Mouse (Mus musculus): ENCODE results near the gene Rasl12. TPM values are rescaled to one million over a fixed set of nuclear protein-coding genes. Genes with fewer than 3 reads are reported as not detected.

Gene Rasl12
- polyA plus RNA-seq, 1 experiment from 2014 or later = 0.34 TPM

DNA sequence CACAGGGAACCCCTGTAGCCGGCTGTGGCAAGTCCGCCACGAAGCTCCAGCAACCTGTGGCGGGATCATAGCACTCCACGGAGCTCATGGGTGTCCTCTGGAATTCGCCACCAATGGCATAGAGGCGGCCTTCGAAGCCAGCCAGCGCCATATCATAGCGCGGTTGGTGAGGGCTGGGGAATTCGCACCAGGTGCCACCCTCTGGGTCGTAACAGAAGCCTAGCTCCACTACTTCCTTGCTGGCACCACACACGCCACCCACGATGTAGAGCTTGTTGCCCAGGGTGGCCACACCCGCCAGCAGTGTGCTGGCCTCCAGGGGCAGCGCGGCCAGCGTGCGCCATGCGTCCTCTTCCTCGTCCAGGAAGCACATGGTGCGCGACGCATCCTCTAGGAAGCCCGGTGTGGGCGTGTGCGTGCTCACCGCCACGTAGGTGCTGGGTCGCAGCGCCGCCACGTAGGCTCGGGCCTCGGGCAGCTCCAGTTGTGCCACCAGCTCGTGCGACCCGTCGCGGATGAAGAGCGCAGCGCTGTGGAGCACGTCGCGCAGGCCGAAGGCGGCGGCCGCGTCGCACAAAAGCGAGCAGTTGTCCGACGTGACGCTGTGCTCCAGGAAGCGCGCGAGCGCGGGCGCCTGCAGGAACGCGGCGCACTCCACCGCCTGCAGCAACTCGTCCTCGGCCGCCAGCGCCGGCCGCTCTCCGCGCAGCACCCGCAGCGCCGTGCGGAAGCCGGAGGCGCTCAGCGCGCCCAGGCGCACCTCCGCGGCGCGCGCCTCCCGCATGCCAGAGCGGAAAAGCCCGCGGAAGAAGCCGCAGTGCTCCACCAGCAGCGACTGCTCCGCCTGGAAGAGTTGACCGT, 7.3 kb upstream of the Rasl12 start:
- Histone ChIP-seq H3K36me3 (ENCODE audit: control insufficient read depth, insufficient read depth) (no peaks in the 10 kb centered on the region), H3K27ac (ENCODE audit: low read length) (no peak overlapping the region), H3K4me2 (ENCODE audit: low read depth, low read length) (peak overlapping the region; percentile 60), H3K4me1 (ENCODE audit: control insufficient read depth, low read depth, low read length) (peaks cover 4% of the 10 kb centered on the region; the same call in 1 of the 2 replicates), H3K9me3 (replicated peaks; ENCODE audit: control insufficient read depth, low read length) (no peaks in the 10 kb centered on the region), H3K27me3 (ENCODE audit: control insufficient read depth, insufficient read depth, low read depth, low read length) (peaks cover 32% of the 10 kb centered on the region), H3K4me3 (ENCODE audit: low read depth, low read length) (peak overlapping the region; percentile 45), H3K9ac (ENCODE audit: low read depth, low read length) (no peak overlapping the region)
- WGBS (ENCODE audit: insufficient replicate concordance) = 14% methylated on average over 85 of the region's 96 CpGs
- ATAC-seq (ENCODE audit: low read depth) = no peak

DNA sequence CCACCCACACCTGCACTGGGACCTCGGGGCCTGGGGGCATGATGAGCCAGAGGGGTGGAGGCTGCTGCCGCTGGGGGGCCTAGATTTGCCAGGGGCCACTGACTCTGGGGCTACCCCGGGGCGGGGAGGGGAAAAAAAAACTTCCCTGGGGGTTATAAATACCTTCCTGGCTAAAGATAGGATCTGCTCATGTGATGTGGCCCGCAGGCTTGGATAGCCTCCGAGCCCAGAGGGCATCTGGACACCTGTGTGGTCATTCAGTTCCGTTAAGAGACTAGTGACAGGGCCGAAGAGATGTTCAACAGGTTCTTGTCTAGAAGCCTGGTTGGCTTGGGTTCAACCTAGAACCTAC, 6.7 kb upstream of the Rasl12 start, which contains the start of gene Kbtbd13:
Gene Kbtbd13 (minus strand): TSS at position 40 of the 352 bp plus-strand sequence.
- H3K4me1 ChIP-seq (ENCODE audit: control insufficient read depth, low read depth, low read length) = peaks cover 4% of the 10 kb centered on the region; the same call in 1 of the 2 replicates
- ATAC-seq (ENCODE audit: low read depth) = no peak
- H3K27ac ChIP-seq (ENCODE audit: low read length) = no peak within 1 kb of the TSS

DNA sequence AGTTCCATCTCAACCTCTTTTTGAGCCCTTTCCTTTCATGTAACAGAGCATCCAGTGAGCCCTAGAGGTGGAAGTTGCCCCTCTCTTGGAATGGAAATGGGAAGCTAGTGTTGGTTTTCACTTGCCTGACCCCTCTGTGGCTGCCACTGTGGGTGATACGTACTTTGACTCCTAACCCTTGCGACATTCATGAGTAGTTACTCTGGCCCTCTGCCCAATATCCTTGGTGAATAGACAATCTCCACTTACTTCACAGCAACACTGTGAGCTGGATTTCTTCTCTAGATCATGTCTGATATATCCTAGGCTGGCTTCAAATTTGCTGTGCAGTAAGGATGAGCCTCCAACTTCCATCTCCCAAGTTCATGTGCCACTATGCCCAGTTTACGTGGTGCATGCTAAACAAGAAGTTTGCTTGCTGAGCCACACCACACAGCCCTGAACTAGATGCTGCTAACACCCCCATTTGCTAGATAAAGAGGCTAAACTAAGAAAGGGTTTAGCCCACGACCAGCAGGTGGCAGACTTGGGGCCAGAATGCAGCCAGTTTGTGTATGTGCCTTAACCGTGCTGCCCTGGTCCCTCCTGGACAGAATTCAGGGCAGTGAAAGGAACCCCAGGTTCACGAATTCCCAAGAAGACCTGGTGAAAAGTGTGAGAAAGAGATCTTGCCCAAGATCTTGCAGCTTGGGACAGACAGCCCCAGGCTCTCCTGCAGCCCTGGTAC, 5.5 kb upstream of the Rasl12 start:
- peaks cover 36% of the 10 kb centered on the region for H3K27me3 ChIP-seq (ENCODE audit: control insufficient read depth, insufficient read depth, low read depth, low read length)

More for the DNA sequence above, 6.7 kb upstream of the Rasl12 start, which contains the start of gene Kbtbd13:
- H3K4me3 ChIP-seq (ENCODE audit: low read depth, low read length) = peak within 1 kb of the TSS; percentile 45
- peaks cover 32% of the 10 kb centered on the region for H3K27me3 ChIP-seq (ENCODE audit: control insufficient read depth, insufficient read depth, low read depth, low read length)
- no peaks in the 10 kb centered on the region for H3K9me3 ChIP-seq (replicated peaks; ENCODE audit: control insufficient read depth, low read length)
- no peaks in the 10 kb centered on the region for H3K36me3 ChIP-seq (ENCODE audit: control insufficient read depth, insufficient read depth)
- peak within 1 kb of the TSS; percentile 60 for H3K4me2 ChIP-seq (ENCODE audit: low read depth, low read length)
- no peak within 1 kb of the TSS for H3K9ac ChIP-seq (ENCODE audit: low read depth, low read length)
- 28% methylated on average over 8 of the region's 8 CpGs for WGBS (ENCODE audit: insufficient replicate concordance)

DNA sequence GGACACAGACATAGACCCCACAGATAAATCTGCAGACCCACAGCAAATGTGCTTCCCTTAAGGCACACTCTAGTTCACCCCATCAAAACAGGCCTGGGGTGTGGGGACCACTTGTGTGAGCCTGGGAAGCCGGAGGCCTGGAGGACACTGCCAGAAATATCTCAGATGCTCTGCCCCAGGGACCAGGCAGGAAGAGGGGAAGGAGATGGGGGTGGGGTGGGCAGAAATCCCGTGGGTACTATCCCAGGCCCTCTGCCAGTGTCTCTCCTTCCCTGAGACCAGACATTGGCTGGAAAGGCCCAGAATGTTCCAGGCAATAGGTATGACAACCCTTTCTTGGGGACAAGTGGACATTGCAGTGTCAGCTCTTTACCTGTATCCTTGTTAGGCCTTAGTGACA, 4.7 kb upstream of the Rasl12 start:
- Histone ChIP-seq H3K4me3 (ENCODE audit: low read depth, low read length) (no peak overlapping the region), H3K9ac (ENCODE audit: low read depth, low read length) (no peak overlapping the region), H3K4me2 (ENCODE audit: low read depth, low read length) (no peak overlapping the region), H3K27ac (ENCODE audit: low read length) (no peak overlapping the region), H3K36me3 (ENCODE audit: control insufficient read depth, insufficient read depth) (no peaks in the 10 kb centered on the region), H3K9me3 (replicated peaks; ENCODE audit: control insufficient read depth, low read length) (no peaks in the 10 kb centered on the region), H3K27me3 (ENCODE audit: control insufficient read depth, insufficient read depth, low read depth, low read length) (peaks cover 36% of the 10 kb centered on the region), H3K4me1 (ENCODE audit: control insufficient read depth, low read depth, low read length) (peaks cover 7% of the 10 kb centered on the region)
- ATAC-seq (ENCODE audit: low read depth) = no peak
- 38% methylated on average over 2 of the region's 2 CpGs for WGBS (ENCODE audit: insufficient replicate concordance)

More for the DNA sequence above, 5.5 kb upstream of the Rasl12 start:
- ATAC-seq (ENCODE audit: low read depth) = peak; percentile 78
- no peaks in the 10 kb centered on the region for H3K9me3 ChIP-seq (replicated peaks; ENCODE audit: control insufficient read depth, low read length)
- peaks cover 4% of the 10 kb centered on the region; the same call in 1 of the 2 replicates for H3K4me1 ChIP-seq (ENCODE audit: control insufficient read depth, low read depth, low read length)
- H3K27ac ChIP-seq (ENCODE audit: low read length) = no peak overlapping the region
- no peak overlapping the region for H3K4me3 ChIP-seq (ENCODE audit: low read depth, low read length)
- no peaks in the 10 kb centered on the region for H3K36me3 ChIP-seq (ENCODE audit: control insufficient read depth, insufficient read depth)
- 12% methylated on average over 6 of the region's 6 CpGs for WGBS (ENCODE audit: insufficient replicate concordance)
- no peak overlapping the region for H3K4me2 ChIP-seq (ENCODE audit: low read depth, low read length)
- no peak overlapping the region for H3K9ac ChIP-seq (ENCODE audit: low read depth, low read length)

DNA sequence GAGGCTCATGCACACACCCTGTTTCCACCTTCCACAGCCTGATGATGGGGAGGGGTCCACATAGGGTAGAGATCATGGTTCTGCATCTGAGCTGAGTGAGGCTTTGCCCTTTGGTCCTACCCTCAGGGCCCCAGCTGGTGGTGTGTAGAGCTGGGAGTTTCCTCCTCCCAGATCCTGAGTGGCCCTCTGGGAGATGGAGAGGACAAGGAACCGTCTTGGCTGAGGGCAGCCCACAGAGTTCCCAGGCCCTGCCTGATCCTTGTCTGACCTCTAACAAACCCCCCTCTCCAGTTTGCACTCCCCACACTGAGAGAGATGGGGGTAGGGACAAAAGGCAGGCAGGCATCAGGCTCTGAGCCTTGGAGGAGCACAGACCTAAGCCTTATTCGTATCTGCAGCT, 3.9 kb upstream of the Rasl12 start:
- no peak overlapping the region for H3K9ac ChIP-seq (ENCODE audit: low read depth, low read length)
- 43% methylated on average over 2 of the region's 2 CpGs for WGBS (ENCODE audit: insufficient replicate concordance)
- H3K4me1 ChIP-seq (ENCODE audit: control insufficient read depth, low read depth, low read length) = peaks cover 7% of the 10 kb centered on the region
- no peak overlapping the region for H3K4me2 ChIP-seq (ENCODE audit: low read depth, low read length)
- no peak overlapping the region for H3K27ac ChIP-seq (ENCODE audit: low read length)
- ATAC-seq (ENCODE audit: low read depth) = no peak
- H3K36me3 ChIP-seq (ENCODE audit: control insufficient read depth, insufficient read depth) = no peaks in the 10 kb centered on the region
- H3K4me3 ChIP-seq (ENCODE audit: low read depth, low read length) = no peak overlapping the region
- no peaks in the 10 kb centered on the region for H3K9me3 ChIP-seq (replicated peaks; ENCODE audit: control insufficient read depth, low read length)
- peaks cover 33% of the 10 kb centered on the region for H3K27me3 ChIP-seq (ENCODE audit: control insufficient read depth, insufficient read depth, low read depth, low read length)

DNA sequence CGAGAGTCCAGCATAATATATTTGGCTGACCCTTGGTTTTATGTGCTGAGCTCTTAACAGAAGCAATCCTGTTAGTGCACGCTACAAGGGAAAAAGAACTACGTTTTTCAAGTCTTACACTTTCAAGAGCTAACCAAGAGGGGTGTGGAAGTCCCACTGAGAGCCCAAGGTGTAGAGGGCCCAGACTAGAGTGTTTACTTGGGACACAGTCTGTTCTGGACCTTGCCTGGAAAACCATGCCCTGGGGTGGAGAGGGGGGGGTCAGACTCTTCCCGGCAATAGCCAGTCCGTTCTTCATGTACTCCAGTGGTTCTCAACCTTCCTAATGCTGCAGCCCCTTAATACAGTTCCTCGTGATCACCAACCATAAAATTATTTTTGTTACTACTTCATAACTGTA, 1.6 kb downstream of the Rasl12 start:
- WGBS (ENCODE audit: insufficient replicate concordance) = 72% methylated on average over 6 of the region's 6 CpGs
- Histone ChIP-seq H3K4me1 (ENCODE audit: control insufficient read depth, low read depth, low read length) (peaks cover 3% of the 10 kb centered on the region), H3K36me3 (ENCODE audit: control insufficient read depth, insufficient read depth) (no peaks in the 10 kb centered on the region), H3K9ac (ENCODE audit: low read depth, low read length) (no peak overlapping the region), H3K9me3 (replicated peaks; ENCODE audit: control insufficient read depth, low read length) (no peaks in the 10 kb centered on the region), H3K27me3 (ENCODE audit: control insufficient read depth, insufficient read depth, low read depth, low read length) (peaks cover 3% of the 10 kb centered on the region), H3K4me3 (ENCODE audit: low read depth, low read length) (no peak overlapping the region), H3K4me2 (ENCODE audit: low read depth, low read length) (no peak overlapping the region), H3K27ac (ENCODE audit: low read length) (no peak overlapping the region)
- no peak for ATAC-seq (ENCODE audit: low read depth)

DNA sequence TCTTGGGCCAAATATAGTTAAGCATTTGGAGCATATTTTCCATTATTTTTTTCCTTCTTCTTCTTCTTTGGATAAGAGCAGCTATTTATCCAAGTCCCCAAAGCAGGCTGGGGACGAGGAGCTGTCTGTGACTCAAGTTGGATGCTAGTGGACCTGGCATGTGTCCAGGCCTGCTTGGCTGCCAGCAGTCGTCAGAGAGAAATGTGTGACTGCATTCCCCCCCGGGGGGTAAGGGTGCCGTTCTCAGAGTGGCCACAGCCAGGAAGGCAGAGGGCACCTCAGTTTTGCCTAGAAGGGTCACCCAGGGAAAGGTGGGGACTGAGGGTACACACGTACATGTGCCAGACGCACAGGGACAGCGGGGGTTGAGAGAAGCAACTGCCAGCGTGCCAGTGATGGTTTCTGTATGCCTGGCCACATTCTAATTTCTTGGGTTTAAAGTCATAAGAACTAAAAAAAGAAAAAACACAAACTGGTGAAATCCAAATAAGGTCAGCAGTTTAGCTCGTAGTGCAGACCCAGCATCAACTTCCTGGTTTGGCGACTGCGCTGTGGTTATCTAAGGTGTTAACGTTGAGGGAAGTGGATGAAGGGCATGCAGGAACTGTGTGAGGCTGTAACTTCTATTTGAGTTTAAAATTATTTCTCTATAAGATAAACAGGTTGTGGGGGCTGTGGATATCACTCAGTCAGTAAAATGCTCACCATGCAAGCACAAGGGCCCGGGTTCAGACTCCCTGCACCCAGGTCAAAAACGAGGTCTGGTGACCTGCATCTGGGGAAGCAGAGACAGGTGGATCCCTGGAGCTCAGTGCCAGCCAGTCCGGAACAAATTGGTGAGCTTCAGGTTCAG, 6.3 kb downstream of the Rasl12 start:
- WGBS (ENCODE audit: insufficient replicate concordance) = 52% methylated on average over 15 of the region's 15 CpGs
- Histone ChIP-seq H3K36me3 (ENCODE audit: control insufficient read depth, insufficient read depth) (no peaks in the 10 kb centered on the region), H3K4me2 (ENCODE audit: low read depth, low read length) (no peak overlapping the region), H3K4me3 (ENCODE audit: low read depth, low read length) (no peak overlapping the region), H3K27ac (ENCODE audit: low read length) (no peak overlapping the region), H3K4me1 (ENCODE audit: control insufficient read depth, low read depth, low read length) (no peaks in the 10 kb centered on the region), H3K27me3 (ENCODE audit: control insufficient read depth, insufficient read depth, low read depth, low read length) (no peaks in the 10 kb centered on the region), H3K9me3 (replicated peaks; ENCODE audit: control insufficient read depth, low read length) (no peaks in the 10 kb centered on the region), H3K9ac (ENCODE audit: low read depth, low read length) (no peak overlapping the region)
- ATAC-seq (ENCODE audit: low read depth) = no peak

DNA sequence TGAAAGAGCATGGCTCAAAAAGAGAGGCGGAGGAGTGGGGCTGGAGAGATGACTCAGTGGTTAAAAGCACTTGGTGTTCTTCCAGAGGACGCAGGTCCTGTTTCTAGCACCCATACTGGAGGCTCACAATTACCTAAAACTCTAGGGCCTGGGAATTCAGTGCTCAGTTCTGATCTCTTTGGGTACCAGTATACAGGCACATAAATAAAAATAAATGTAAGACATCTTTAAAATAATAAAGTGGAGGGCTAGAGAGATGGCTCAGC, 6.8 kb downstream of the Rasl12 start:
- H3K27ac ChIP-seq (ENCODE audit: low read length) = no peak overlapping the region
- no peak overlapping the region for H3K4me2 ChIP-seq (ENCODE audit: low read depth, low read length)
- H3K9me3 ChIP-seq (replicated peaks; ENCODE audit: control insufficient read depth, low read length) = no peaks in the 10 kb centered on the region
- H3K27me3 ChIP-seq (ENCODE audit: control insufficient read depth, insufficient read depth, low read depth, low read length) = no peaks in the 10 kb centered on the region
- no peak overlapping the region for H3K4me3 ChIP-seq (ENCODE audit: low read depth, low read length)
- H3K4me1 ChIP-seq (ENCODE audit: control insufficient read depth, low read depth, low read length) = no peaks in the 10 kb centered on the region
- no peak overlapping the region for H3K9ac ChIP-seq (ENCODE audit: low read depth, low read length)
- no peak for ATAC-seq (ENCODE audit: low read depth)
- H3K36me3 ChIP-seq (ENCODE audit: control insufficient read depth, insufficient read depth) = no peaks in the 10 kb centered on the region
- WGBS (ENCODE audit: insufficient replicate concordance) = 62% methylated on average over 2 of the region's 2 CpGs

Data from liver, embryonic 16.5 days (tissue).